Mouse (Mus musculus): ENCODE results near the gene Tut1.
"Not testable (repeated sequence)": the region's sequence is repeated elsewhere in the genome, so short reads cannot be mapped to it uniquely, and the experiment has no call there.

Tut1 gene

DNA sequence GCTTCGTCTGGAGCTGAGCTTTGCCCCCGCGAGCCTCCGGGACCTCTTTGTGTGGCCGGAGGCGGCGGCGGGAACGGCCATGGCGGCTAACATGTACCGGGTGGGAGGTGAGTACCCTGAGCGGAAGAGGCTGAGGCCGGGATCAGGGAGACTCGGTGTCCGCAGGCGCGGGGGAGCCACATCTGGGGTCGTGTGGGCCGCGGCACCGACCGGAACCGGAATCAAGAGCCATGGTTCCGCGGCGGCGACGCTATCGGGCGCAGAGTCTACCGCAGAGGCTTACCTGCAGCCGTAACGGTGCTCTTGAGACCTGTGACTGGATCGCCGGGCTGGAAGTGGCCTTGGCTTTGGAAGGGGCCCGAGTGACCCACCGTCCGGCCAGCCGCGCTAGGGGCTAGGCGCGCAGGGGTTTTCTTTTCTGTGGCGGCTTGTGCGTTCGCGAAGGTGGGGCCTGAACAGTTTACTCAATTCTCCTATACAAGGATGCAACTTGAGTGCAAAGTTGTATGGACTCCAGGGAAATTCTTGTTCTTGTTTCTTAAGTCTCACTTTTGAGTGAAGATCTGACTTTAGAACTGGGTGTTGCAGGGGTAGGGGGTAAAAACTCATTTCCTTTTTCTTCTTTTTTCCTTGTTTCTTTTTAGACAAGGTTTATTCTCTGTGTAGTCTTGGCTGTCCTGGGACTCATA is 11.2 kb upstream of the Tut1 start:
- DNase-seq (ENCODE audit: extremely low read depth, low read depth, low spot score): no peak

DNA sequence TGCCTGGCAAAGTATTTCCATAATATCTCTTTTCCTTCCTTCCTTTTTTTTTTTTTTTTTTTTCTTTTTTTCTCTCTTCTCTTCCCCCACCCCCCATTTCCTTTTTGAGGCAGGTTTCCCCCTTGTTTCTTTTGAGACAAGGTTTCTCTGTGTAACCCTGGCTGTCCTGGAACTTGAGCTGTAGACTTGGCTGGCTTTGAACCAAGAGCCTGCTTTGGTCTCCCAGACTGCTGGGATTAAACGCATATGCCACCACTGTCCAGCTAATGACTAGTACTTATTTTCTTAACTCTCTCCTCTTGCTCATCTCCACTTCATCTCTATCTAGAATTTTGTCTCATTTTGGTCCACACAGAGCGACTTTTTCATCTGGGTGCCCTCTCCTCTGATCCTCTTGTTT is 10.6 kb upstream of the Tut1 start:
- DNase-seq (ENCODE audit: extremely low read depth, low read depth, low spot score): no peak

DNA sequence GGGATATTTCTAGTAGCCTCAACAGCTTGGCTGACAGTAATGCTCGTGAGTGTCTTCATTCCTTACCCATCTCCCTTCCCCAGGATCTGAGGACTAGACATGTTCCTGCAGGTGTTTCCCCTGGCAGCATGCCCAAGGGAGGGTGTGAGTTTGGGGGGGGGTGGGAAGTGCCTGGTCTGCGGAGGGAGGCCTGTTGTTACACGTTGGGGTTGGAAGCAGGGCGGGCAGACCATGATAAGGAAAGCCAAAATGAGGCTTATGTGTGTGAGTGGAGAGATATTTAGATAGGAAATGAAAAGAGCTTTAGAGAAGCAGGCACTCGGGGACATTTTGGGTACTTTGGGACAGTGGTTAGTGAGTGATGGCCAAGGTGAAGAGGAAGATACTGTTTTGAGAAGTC is 9.6 kb upstream of the Tut1 start:
- peak; percentile 61 for DNase-seq (ENCODE audit: extremely low read depth, low read depth, low spot score)

DNA sequence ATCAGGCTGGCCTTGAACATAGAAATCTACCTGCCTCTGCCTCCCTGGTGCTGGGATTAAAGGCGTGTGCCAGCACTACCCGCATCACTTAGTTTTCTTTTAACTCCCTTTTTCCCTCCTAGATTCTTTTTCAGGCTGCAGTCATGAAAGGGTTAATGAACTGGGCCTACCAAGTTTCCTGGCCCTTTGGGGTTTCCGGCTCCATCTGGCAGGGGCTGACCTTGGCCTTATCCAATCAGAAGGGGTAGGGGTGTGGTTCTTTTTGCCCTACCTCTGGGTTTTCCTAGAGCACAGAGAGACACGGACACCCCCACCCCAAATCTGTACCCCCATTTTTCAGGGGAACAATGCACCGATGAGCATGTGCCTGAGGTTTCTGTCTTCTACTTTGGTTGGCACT is 8.9 kb upstream of the Tut1 start:
- DNase-seq (ENCODE audit: extremely low read depth, low read depth, low spot score): no peak

DNA sequence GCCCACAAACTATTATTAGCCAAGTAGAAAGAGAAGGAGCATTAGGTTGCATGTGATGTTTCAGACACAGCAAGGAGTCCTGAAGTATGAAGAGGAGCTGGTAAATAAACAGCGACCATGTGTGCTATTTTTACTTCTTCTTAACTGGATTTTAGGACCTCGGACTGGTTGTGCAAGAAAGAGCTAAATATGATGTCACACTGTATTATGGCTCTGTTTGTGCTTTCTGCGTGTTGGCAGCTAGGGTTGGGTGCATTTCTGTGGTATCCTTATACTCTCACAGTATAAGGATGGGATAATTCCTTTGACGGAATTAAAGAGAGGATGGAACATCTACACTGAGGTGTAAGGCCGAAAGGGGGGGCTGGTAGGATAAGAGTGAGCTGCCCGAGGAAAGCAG is 8.4 kb upstream of the Tut1 start:
- DNase-seq (ENCODE audit: extremely low read depth, low read depth, low spot score): no peak

DNA sequence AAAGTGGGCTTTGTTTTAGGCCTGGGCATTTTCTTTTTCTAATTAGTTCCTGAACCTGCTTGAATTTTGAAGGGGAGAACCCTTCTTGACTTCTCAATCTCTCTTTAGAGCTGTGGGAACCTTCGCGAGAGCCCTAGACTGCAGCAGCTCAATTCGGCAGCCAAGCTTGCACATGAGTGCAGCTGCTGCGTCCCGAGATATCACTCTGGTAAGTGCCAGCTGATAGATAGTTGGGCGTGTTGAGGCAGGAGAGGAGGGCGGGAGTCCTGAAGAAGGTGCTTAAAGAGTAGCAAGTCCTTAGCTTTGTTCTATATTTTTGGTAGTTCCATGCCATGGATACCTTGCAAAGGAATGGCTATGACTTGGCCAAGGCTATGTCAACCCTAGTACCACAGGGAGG is 6.7 kb upstream of the Tut1 start:
- no peak for DNase-seq (ENCODE audit: extremely low read depth, low read depth, low spot score)

DNA sequence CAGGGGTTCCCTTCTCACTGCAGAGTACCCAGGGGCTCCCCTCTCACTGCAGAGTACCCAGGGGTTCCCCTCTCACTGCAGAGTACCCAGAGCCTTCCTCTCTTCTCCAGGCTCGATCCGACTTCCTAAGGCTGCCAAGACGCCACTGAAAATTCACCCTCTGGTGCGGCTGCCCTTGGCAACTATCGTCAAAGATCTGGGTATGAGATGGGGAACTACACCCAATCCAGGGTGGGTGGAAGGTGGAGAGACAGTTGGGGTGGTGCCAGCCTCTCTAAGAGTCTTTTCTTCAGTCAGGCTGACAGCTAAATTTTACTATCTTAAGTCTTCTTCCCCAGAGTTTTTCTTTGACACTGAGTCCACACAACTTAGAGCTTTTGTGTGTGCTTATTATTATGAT is 3.5 kb upstream of the Tut1 start:
- no peak for DNase-seq (ENCODE audit: extremely low read depth, low read depth, low spot score)

DNA sequence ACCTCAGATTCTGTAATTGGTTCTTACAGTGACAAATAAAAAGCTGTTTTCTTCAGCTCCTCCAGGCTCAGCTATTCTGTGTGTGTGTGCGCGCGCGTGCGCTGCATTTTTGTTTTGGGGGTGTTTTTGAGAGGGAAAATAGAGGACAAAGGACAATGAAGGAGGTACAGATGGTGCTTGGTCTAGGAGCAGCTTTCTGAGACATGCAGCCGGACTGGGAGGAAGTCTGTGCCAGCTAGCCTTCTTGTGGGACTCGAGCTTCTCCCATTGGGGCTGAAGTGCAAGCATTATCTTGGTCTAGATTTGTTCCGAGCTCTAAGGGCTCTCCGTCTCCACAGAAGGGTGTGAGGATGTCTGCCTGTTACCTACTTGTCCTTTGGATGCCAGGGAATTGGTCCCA is 1.4 kb upstream of the Tut1 start:
- DNase-seq (ENCODE audit: extremely low read depth, low read depth, low spot score): no peak

DNA sequence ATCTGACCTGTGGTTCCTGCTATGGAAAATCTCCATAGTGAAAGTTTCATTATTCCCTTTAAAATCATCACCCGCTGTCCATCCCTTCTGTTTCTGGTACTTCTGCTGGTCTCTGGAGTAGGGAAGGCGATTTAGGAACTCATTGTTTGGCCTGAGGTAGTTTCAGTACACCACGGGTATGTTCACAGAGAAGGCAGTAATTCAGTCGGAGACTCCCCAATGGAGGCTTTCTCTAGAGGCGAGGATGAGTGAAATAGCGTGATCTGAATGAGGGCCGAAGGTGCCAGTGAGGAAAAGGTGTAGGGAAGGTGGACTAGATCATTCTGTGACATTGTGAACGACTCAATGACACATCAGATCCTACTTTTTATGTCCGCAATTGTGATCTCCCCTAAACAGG is 524 bp downstream of the Tut1 start:
- DNase-seq (ENCODE audit: extremely low read depth, low read depth, low spot score): no peak

DNA sequence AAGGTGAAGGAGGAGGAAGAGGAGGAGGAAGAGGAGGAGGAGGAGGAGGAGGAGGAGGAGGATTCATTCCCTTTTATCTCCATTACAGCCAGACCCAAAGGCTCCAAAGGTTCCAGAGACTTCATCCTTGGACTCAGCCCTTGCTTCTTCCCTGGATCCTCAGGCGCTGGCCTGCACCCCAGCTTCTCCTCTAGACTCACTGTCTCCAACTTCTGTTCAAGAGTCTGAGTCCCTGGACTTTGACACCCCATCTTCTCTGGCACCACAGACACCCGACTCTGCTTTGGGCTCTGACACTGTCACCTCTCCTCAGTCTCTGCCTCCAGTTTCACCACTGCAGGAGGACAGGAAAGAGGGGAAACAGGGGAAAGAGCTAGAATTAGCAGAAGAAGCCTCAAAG is 8.6 kb downstream of the Tut1 start:
- DNase-seq (ENCODE audit: extremely low read depth, low read depth, low spot score): no peak

DNA sequence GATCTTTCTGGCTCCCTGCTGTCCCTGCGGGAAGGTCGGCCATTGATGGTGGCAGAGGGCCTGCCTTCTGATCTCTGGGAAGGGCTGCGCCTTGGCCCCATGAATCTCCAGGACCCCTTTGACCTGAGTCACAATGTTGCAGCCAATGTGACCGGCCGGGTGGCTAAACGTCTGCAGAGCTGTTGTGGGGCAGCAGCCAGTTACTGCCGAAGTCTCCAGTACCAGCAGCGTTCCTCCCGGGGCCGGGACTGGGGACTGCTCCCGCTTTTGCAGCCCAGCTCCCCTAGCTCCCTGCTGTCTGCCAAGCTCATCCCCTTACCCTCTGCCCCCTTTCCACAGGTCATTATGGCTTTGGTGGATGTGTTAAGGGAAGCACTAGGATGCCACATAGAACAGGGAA is 11.4 kb downstream of the Tut1 start:
- DNase-seq (ENCODE audit: extremely low read depth, low read depth, low spot score): no peak

DNA sequence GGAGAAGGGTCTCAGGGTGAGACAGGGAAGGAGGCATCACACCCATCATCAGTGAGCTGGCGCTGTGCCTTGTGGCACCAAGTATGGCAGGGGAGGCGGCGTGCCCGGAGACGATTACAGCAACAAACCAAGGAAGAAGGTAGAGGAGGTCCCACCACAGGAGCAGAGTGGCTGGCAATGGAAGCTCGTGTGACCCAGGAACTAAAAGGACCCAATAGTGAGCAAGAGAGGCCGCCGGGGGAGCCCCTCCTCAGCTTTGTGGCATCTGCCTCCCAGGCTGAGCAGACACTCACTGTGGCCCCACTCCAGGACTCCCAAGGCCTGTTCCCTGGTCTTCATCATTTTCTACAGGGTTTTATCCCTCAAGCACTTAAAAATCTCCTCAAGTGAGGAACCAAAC is 12.1 kb downstream of the Tut1 start:
- no peak for DNase-seq (ENCODE audit: extremely low read depth, low read depth, low spot score)

DNA sequence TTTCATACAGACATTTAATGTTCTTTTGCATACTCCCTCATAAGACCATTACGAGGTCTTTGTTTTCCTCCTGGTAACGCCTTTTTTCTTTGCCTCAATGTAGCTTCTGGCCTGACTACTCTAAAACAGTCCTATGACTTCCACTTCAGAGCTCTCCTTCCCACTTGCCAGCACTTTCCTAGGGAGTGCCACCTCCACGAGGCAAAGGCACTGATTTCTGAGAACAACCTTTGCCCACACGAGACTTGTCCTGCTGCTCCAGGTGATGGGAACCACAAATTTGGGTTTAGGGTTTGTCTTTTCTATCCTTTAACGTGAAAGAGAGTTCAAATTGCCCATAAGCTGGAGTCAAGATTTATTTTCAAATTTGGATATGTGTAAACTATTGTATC is 12.5 kb downstream of the Tut1 start:
- DNase-seq (ENCODE audit: extremely low read depth, low read depth, low spot score): no peak

DNA sequence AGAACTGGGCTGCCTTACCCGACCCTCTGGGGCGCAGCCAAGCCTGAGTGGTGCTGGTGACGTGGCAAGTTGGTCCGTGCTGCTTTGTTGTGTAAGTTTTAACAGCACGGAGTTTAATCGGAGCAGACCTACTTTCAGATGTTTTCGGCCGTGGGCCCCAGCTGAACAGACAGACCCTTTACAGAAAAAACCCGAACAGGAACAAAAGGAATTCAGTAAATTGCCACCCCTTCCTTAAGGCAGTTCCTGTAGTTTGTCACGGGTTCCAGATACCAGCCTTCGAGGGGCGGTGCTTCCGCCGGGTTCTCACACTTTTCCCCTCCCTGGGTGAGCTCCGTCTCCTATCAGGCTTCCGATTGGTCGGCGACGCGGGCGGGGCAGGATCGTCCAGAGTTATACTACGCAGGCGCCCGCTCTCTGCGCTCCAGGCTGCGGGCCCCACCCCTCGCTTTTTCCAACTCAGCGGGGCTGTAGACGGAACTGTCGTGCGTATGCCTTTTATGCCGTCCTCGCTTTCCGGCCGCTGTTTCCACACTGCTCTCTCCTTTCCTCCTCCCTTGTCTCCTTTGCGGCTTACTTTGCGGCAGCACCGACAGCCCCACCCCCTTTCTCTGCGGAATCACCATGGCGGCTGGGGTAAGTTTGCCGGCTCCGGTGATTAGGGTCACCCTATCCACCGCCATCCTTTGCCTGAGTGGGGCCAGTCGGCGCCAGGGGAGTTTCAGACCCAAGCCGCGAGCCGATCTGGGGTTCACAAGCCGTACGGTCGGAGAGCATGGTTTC is 13.1 kb downstream of the Tut1 start, which contains the start of gene Eef1g:
Gene Eef1g, plus strand, starts transcription at position 452 of the 783 bp plus-strand sequence.
- peak; percentile 91 for DNase-seq (ENCODE audit: extremely low read depth, low read depth, low spot score)

DNA sequence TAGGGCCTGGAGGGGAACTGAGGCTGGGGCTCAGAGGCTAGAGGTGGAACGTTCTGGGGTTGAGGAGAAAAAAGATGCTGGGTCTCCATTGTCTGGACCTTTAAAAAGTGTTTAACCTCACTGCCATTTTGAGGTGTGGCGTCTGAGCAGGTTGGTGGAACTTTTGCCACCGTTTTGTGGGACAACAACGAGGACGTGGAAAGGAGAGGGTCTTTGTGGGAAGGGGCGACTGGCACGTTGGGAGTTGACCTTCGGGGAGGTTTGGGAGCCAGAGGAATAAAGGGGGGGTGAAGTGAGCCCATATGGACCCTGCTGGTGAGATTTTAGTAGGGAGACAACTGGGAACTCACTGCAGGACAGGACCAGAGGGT is 13.7 kb downstream of the Tut1 start:
- no peak for DNase-seq (ENCODE audit: extremely low read depth, low read depth, low spot score)

DNA sequence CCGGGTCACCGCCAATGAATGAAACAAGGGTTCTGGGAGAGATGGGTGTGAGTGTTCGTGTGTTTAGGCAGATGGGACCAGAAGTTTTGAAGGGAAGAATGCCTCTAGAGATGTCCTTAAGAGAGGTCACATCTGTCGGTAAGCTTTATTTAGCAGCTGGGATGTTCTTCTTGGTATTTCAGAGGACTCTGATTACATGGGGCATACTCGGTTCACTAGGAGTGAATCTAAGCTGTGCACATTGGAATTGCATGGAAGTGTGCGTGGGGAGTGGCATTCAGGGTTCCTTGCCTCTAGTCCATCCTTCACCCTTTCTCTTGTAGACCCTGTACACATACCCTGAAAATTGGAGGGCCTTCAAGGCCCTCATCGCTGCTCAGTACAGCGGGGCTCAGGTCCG is 14.2 kb downstream of the Tut1 start:
- DNase-seq (ENCODE audit: extremely low read depth, low read depth, low spot score): no peak

DNA sequence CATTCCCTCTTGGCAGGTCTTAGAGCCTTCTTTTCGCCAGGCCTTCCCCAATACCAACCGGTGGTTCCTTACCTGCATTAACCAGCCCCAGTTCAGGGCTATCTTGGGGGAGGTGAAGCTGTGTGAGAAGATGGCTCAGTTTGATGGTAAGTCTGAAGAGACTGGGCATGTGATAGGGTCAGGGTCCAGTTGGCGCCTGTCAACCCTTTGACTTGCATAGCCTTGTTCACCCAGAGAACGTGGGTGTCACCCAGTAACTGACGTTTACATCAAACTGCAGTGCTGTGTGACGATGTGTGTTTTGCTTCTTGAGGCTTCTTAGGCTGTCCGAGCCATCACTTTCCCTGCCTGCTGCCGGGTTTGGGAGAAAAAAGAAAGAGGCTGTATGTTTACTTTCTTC is 18.8 kb downstream of the Tut1 start:
- DNase-seq (ENCODE audit: extremely low read depth, low read depth, low spot score): not testable (repeated sequence)

DNA sequence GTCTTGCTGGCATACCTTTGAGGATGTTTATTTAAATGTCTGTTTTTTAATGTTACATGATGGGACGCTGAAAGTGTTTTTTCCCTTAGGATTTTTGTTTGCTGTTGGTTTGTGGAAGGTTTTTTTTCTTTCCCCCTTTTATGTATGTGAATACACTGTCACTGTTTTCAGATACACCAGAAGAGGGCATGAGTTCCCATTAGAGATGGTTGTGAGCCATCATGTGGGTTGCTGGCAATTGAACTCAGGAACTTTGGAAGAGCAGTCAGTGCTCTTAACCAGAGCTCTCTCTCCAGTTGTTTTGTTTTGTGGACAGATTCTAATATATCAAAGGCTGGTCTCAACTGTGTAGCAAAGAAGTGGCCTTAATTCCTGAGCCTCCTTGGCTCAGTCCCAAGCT is 21.0 kb downstream of the Tut1 start:
- no peak for DNase-seq (ENCODE audit: extremely low read depth, low read depth, low spot score)

DNA sequence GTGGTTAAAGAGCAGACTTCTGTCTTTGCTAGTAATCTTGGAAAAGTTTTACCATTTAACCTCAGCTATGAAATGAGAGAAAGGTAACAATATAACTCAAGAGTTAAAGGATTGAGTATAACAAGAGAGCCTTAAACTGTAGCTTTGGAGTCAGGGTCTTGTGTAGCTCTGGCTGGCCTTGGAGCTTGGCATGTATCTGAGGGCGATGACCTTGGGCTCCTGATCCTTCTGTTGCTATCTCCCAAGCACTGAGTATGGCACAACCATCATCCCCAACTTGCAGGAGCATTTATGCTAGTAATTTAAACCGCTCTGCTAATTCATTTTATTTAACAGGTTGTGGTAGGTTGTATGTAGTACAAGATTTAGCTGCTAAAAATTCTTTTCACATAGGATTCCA is 21.8 kb downstream of the Tut1 start:
- DNase-seq (ENCODE audit: extremely low read depth, low read depth, low spot score): no peak

DNA sequence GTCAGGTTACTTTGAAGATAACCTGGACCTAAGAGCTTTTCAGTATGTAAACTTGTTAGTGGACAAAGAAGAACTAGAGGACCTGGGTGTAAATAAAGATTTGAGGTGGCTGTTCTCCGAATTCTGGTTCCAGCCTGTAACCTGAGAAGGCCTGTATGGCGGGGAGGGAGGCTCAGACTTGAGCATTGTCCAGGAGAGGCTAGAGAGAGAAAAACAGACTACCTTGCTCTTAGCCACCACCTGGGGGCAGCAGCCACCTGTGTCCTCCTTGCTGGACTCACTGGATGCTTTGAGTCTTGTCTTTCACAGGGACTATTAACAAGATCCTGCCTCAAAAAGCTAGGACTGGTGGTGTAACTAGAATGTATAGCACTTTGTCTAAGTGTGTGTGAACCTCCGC is 22.9 kb downstream of the Tut1 start:
- no peak for DNase-seq (ENCODE audit: extremely low read depth, low read depth, low spot score)

DNA sequence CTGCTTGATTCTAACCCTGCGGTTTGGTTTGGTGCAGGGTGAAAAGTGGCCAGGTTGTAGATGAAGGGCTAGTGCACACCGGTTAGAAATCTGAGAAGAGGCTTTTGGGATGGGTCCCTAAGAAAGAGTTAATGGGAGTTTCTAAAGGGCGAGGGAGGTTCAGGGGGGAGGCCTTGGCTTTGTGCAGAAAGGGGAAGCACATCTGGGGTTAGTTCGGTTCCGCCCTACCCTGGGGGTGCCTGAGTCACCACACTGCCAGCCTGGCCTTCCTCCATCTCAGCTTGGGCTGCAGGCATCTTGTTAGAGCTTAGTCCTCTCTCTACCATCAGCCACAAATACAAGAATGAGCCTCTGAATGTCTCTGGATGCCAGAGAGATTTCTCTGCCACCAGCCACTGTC is 27.1 kb downstream of the Tut1 start:
- DNase-seq (ENCODE audit: extremely low read depth, low read depth, low spot score): no peak

DNA sequence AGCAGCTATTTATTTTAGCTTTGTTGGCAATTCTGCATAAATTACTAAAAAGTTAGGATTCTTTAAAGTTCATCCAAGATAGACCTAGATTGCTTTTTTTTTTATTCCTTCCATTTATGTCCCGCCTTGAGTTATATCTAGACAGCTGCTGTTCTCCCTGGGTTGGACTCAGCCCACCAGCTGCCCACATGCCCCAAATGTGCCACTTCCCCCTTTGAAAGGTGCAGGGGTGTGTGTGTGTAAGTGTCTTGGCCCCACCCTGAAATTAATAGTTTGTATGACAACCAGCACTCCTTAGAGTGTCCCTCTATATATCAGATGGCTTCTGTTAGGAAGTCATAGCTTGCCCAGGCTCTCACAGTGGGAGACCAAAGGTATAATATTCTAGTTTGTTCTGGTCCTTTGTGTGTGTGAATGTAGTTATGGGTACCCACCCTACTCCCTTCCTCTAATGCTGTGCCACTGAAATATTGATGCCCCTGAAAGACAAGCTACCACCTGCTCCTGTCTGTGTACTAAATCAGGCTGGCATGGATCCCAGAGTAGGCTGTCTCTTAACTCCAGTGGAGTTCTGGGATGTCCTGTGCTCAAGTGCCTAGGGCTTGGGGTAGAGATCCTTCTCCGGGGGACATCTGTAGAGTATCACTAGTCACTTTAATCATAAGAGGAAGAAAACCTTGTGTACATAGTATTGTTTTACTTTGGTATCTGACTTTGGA is 28.0 kb downstream of the Tut1 start:
- no peak for DNase-seq (ENCODE audit: extremely low read depth, low read depth, low spot score)

All from fat pad, adult 2 months (tissue).